Mouse (Mus musculus): Measurements from ENCODE around the gene Zfp989.
"Not testable (repeated sequence)": the region's sequence is repeated elsewhere in the genome, so short reads cannot be mapped to it uniquely, and the experiment has no call there.

Zfp989 gene

DNA sequence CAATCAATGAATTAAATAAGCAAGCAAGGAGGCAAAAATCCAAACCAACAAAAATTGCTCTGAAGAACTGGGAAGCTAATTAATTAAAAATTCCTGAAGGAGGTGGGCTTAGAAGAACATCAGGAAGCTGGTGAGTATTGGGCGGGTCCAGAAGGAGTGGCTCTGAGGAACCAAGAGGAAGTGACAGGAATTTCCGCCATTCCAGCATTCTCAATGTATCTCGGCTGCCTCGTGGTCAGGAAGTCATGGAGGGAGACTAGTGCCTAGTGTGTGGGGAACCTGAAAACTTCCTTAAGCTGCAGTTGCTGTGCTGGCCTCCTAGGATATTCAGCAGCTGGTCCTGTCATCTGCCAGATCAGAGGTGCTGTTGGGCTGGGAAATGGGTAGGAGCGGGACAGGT lies at the start of gene Zfp989:
Gene Zfp989, plus strand, starts transcription at position 220 of the 400 bp plus-strand sequence.
- DNase-seq (ENCODE audit: low read depth): not testable (repeated sequence)

DNA sequence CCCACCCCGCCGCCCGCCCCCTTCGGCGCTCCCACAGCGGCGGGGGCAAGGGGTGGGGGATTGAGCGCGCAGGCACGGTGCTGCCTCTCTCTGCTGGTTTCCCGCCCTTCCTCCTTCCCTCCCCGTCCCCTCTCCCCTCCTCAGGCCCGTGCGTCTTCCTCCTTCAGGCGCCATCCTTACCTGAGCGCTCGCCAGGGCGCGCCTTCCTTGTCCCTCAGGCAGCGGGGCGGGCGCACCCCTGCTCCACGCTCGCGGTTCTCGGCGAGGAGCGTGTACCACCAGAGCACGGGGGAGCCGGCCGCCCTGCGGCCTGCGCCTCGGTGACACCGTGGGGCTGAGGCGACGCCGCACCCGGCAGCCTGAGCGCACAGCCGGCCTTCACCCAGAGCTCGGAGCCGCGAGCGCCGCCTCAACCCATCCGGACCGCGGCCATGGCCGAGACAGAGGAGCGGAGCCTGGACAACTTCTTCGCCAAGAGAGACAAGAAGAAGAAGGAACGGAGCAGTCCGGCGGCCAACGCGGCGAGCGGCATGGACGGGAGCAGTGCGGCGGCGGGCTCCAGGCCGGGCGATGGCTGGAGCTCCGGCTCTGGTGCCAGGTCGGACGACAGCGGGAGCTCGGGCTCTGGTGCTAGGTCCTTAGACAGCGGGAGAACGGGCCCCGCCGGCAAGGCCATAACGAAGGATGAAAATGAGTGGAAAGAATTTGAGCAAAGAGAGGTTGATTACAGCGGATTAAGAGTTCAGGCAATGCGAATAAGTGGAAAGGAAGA lies 39.3 kb upstream of the Zfp989 start:
- no peak for DNase-seq (ENCODE audit: low read depth)

DNA sequence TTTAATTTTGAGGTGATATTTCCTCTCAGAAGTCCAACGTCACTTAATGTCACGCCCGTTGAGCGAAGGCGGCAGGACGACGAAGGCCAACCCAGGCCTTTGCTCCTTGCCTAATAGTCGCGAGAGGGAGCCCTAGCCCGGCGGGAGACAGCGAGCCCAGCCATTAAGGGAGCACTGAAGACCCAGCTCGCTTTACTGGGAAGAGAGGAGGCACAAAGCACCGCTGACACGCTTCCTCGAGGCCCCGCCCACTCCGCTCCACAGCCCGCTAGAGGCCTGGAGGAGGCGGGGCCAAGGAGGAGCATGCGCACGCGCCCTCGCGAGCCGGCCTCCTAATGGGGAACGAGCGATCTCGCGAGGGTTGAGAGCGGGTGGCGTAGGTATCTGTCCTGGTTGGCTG lies 30.1 kb upstream of the Zfp989 start:
- not testable (repeated sequence) for DNase-seq (ENCODE audit: low read depth)

DNA sequence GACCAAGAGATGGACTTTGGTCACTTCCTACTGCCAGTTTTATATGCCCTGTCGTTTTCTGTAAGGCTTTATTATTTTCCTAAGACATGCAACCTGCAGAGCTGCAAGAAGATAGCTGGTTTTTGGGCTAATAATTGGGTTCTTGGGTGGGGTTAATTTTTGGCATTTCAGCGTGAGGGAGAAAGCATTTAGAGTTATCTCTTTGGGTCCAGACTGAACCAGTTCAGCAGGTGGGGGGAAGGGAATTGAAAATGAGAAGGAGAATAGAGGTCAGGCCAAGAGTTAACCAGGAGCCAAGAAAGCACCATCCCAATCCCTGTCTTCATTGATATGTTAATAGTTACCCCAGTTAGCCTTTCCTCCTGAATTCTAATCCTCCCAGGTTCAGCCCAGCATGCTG lies 4.8 kb downstream of the Zfp989 start:
- DNase-seq (ENCODE audit: low read depth): not testable (repeated sequence)

DNA sequence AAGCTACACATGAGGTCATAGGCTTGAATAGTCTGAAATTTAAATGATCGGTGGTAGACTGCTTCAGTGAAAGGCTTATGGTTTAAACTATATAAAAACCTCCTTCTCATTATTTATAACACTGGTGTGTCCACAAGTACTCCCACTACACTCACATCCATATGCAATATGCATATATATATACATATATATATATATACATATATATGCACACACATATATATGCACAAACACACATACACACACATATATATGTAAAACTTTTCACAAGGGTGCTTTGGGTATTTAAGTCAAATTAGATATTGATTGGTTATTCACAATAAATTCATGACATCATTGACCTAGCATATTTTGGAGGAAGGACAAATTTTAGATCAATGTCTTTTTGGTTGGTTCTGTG lies 46.6 kb downstream of the Zfp989 start:
- not testable (repeated sequence) for DNase-seq (ENCODE audit: low read depth)

DNA sequence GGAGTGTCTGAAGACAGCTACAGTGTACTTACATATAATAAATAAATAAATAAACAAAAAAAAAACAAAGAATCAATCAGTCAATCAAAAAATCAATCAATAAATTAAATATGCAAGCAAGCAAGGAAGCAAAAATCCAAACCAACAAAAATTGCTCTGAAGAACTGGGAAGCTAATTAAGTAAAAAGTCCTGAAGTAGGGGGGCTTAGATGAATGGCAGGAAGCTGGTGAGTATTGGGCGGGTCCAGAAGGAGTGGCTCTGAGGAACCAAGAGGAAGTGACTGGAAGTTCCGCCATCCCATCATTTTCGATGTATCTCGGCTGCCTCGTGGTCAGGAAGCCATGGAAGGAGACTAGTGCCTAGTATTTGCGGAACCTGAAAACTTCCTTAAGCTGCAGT lies 49.8 kb downstream of the Zfp989 start, which contains the start of gene Rex2:
Gene Rex2, plus strand, starts transcription at position 301 of the 400 bp plus-strand sequence.
- DNase-seq (ENCODE audit: low read depth): not testable (repeated sequence)

DNA sequence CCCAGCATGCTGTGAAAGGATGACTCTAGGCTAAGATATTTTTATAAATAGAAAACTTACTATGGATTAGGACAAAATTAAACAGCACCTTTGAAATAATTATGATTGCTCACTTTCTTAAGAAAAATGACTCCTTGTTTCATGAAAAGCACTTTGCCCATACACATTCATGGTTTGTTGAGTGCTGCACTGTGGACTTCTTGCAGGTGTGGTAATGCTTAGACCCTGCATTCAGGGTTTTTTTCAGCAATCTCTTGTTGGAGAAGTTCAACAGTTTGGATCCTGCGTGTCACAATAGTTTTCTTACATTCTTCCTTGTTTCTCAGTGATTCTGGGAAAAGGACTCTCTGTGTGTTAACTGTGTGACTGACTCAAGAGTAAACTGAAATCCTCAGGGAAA lies 54.6 kb downstream of the Zfp989 start:
- not testable (repeated sequence) for DNase-seq (ENCODE audit: low read depth)

DNA sequence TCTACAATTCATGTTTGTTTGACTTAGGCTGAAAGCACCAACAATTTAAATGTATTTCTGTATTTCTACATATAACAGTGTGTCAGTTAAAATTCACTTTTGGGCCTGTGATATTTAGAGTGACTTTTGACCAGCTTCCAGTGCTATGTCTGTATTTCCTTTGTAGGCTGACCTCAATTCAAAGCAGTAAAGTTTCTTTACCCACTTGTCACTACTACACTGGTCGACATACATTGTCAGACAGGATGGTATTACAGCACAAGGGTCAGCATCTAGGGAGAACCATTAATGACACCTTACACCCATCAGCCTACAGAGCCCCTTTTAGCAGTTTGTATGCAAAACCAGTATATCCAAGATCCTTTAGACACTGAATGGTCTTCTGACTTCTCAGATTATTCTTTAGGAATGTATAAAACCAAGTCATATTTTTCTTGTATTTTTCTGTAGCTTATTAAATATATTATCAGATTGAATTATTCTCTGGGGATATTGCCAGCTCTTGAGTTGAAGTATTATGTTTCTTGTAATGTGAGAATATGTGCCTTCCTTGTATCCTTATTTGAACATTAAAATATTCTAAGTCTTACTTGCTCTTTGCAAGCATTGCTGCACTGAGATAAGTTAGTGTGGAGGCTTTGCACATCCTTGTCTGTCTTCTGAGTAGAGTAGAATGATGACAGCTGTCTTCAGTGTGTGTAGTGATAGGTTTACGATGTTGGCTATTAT lies 59.7 kb downstream of the Zfp989 start:
- DNase-seq (ENCODE audit: low read depth): not testable (repeated sequence)
